Mouse (Mus musculus): ENCODE measurements around the gene Safb.

The Safb gene

GRCm38 (mm10) chr17:56561866-56562265 is 22.8 kb upstream of the Safb start:
- DNase-seq (ENCODE audit: low spot score): no peak

- no peak for DNase-seq (ENCODE audit: low spot score)
Observed at GRCm38 (mm10) chr17:56566293-56566692, 18.3 kb upstream of the Safb start.

- DNase-seq (ENCODE audit: low spot score): no peak
Observed at GRCm38 (mm10) chr17:56566918-56567317, 17.7 kb upstream of the Safb start.

- DNase-seq (ENCODE audit: low spot score): no peak
Observed at GRCm38 (mm10) chr17:56567370-56567769, 17.3 kb upstream of the Safb start.

GRCm38 (mm10) chr17:56570287-56570686 is 14.3 kb upstream of the Safb start:
- DNase-seq (ENCODE audit: low spot score): no peak

- DNase-seq (ENCODE audit: low spot score): no peak
Observed at GRCm38 (mm10) chr17:56572154-56572553, 12.5 kb upstream of the Safb start.

GRCm38 (mm10) chr17:56572939-56573338 is 11.7 kb upstream of the Safb start:
- no peak for DNase-seq (ENCODE audit: low spot score)

- DNase-seq (ENCODE audit: low spot score): no peak
Observed at GRCm38 (mm10) chr17:56583071-56583470, 1.6 kb upstream of the Safb start.

- no peak for DNase-seq (ENCODE audit: low spot score)
Observed at GRCm38 (mm10) chr17:56583611-56584256, 891 bp upstream of the Safb start.

GRCm38 (mm10) chr17:56585171-56585821 is 671 bp downstream of the Safb start:
- peak; percentile 36 for DNase-seq (ENCODE audit: low spot score)

GRCm38 (mm10) chr17:56587773-56588172 is 3.1 kb downstream of the Safb start:
- no peak for DNase-seq (ENCODE audit: low spot score)

- no peak for DNase-seq (ENCODE audit: low spot score)
Observed at GRCm38 (mm10) chr17:56588921-56589320, 4.3 kb downstream of the Safb start.

GRCm38 (mm10) chr17:56592553-56592952 is 7.9 kb downstream of the Safb start:
- DNase-seq (ENCODE audit: low spot score): no peak

- DNase-seq (ENCODE audit: low spot score): no peak
Observed at GRCm38 (mm10) chr17:56593527-56594271, 9.1 kb downstream of the Safb start.

- DNase-seq (ENCODE audit: low spot score): no peak
Observed at GRCm38 (mm10) chr17:56603186-56604069, 18.8 kb downstream of the Safb start.

- DNase-seq (ENCODE audit: low spot score): no peak
Observed at GRCm38 (mm10) chr17:56604070-56604380, 19.4 kb downstream of the Safb start.

- no peak for DNase-seq (ENCODE audit: low spot score)
Observed at GRCm38 (mm10) chr17:56604422-56604821, 19.8 kb downstream of the Safb start.

- DNase-seq (ENCODE audit: low spot score): no peak
Observed at GRCm38 (mm10) chr17:56605431-56605830, 20.8 kb downstream of the Safb start.

- DNase-seq (ENCODE audit: low spot score): no peak
Observed at GRCm38 (mm10) chr17:56607521-56608062, 23.0 kb downstream of the Safb start.

- no peak for DNase-seq (ENCODE audit: low spot score)
Observed at GRCm38 (mm10) chr17:56608699-56609098, 24.1 kb downstream of the Safb start.

GRCm38 (mm10) chr17:56609452-56610171 is 25.0 kb downstream of the Safb start, which contains the start of gene 2410015M20Rik:
2410015M20Rik (minus strand) TSS chr17:56609771.
- DNase-seq (ENCODE audit: low spot score): peak; percentile 98

Data from lung, postnatal 25 days (tissue).